Mouse (Mus musculus): ENCODE results near the gene Cldn14. TPM values are rescaled to one million over a fixed set of nuclear protein-coding genes. Genes with fewer than 3 reads are reported as not detected.
A peak's percentile ranks its signal among the peaks of the same experiment; 100 is the strongest.

The Cldn14 gene
- total RNA-seq, 1 experiment from 2014 or later: not detected

DNA sequence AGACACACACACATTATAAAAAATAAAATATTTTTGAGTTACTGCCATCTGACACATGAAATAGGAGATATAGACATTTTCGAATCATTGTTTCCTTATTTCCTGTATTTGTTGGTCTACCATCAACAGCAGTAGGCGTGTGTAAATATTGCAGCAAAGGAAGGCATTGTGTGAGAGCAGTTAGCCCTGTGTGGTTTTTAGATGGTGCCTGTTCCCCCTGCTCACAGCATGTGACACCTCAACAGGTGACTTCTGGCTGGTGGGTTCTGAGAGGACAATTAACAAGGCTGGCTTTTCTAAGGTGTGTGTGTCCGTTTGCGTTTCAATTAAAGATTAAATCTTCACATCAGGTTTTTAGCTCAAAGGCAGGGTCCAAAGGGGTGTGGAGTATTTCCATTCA lies 48.1 kb downstream of the Cldn14 start:
- no peak for ATAC-seq (replicated peaks; ENCODE audit: low read depth, poor library complexity, severe bottlenecking)

DNA sequence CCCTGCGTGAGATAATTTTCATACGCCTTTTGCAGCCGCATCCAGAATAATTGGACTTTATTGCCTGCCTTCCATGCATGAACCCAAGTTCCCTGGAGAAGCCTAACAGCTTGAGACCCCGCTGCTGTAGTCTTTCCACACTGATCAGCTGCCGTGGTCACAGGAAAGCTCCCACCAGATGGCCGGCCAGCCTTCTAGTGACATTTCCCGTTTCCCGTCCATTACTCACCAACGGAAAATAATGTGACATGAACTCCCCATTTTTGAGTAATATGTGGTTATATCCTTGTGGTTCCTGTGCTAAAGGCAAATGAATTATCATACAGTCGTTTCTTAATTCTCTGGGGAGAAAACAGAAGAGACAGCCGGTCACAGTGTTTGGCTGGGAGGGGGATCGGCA lies 51.2 kb downstream of the Cldn14 start:
- ATAC-seq (replicated peaks; ENCODE audit: low read depth, poor library complexity, severe bottlenecking): peak; percentile 83

DNA sequence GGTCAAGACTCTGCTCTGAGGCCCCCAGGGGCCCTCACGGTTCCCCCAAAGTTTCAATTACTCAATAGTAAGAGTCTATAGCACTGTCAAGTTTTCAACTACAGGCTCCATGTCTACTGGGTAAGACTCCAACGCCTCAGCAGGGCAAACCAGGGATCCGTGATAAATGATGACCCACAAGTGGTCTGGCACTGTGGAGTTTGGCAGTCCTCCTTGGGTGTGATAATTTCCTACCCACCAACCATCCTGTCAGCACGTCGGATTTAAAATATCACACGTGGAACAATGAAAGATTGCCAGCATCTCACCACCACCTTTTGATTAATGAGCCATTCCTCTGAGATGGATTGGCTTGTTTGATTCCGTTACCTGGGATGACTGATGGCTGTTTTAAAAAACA lies 51.7 kb downstream of the Cldn14 start:
- ATAC-seq (replicated peaks; ENCODE audit: low read depth, poor library complexity, severe bottlenecking): peak; percentile 15; the same call in 1 of the 2 replicates

DNA sequence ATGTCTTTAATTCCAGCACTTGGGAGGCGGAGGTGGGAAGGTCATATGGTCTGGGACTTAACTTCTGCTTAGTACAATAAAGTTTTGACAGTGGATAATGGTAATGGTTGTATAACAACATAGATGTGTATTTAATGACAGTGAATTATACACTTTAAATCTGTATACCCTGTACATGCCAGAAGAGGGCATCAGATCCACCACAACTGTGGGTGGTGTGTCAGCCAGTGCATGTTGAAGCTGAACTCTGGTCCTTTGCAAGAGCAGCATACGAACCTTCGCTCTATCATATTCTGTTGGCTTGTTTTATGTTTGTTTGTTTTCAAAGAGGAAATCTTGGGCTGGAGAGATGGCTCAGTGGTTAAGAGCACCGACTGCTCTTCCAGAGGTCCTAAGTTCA lies 61.2 kb downstream of the Cldn14 start:
- ATAC-seq (replicated peaks; ENCODE audit: low read depth, poor library complexity, severe bottlenecking): peak; percentile 45; the same call in 1 of the 2 replicates

DNA sequence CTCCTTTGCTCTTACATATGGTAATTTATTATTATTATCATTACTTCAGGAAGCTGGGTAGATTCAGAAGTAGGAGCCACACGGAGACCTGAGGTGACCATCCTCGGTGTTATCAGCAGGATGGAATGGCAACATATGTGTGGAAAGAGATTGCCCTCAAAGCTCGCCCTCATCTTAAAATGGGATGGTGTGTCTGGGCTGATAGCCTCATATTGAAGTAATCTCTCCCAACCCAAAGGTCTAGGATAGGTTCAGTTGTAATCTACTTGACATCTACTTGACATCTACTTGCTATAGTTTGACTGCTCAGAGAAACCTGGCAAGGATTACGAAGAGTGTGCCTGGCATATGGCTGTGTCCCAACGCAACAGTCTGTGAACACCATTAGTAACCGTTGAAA lies 64.3 kb downstream of the Cldn14 start:
- peak; percentile 21; the same call in 1 of the 2 replicates for ATAC-seq (replicated peaks; ENCODE audit: low read depth, poor library complexity, severe bottlenecking)

DNA sequence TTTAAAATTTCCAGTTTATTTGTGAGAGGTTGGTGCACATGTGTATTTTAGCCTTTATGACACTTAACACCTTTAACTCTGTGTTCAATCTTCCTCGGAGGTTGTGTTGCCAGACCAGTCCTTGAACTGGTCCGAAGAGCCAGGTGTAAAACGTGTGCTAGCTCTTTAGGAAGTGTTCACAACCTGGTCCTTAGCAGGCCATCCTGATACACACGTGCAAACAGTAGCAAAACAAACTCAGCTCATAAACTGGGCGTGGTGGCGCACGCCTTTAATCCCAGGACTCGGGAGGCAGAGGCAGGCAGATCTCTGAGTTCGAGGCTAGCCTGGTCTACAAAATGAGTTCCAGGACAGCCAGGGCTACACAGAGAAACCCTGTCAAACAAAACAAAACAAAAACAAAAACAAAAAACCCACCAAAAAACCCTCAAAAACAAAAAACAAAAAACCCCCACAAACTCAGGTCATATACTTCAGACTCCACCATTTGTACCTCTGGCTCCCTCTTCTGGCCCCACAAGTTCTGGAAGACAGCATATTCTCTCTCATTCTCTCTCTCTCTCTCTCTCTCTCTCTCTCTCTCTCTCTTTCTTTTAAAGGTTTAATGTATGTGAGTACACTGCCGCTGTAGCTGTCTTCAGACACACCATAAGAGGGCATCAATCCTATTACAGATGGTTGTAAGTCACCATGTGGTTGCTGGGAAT lies 65.7 kb downstream of the Cldn14 start:
- no peak for ATAC-seq (replicated peaks; ENCODE audit: low read depth, poor library complexity, severe bottlenecking)

DNA sequence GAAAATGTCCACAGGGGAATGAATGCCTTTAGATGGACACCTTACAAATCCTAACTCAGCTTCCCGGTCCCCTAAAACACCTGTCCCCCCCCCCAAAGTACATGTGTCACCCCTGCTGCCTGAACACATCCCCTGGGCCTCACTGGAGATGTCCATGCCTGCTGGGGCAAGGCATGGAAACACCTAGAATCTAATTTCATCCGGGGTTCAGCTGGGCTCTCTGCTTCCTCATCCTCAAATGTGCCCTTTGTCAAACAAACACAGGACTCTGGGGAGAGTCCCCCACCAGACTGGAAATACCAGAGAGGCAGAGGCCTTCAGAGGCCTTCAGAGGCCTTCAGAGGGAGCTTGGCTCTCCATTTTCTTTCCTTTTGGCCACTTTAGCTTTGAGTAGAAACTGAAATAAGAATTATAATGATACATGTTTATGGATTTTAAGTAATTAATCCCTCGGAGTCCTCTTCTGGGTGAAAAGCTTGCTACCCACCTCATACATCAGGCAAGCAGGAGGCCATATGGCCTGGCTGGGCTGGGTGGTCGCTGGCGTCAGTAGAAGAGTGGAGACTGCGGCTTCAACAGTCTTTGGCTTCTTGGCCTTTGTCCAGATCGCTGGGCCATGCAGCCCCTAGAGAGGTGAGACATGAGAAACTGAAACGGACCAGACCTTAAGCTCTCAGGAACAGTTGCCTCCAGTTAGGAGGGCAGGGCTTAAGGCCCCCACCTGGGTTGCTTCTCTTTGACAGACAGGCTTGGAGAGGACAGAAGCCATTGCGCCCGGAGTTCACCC lies 66.7 kb downstream of the Cldn14 start:
- ATAC-seq (replicated peaks; ENCODE audit: low read depth, poor library complexity, severe bottlenecking): no peak

DNA sequence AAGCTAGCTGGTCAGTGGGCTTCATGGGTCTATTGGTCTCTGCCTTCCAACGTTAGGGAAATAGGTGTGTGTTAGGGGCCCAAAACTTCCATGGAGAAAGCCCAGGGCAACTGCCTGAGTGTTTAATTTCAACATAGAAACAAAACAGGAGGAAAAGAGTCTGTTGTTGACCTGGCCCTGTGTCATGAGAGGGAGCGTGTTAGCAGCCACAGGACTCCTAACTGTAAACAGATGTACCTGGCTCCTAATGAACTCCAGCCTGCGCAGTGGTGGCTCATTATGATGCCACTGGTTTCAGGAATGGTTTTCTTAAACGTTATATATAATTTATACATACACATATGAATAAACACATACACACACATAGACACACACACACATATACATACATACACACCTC lies 68.7 kb downstream of the Cldn14 start:
- no peak for ATAC-seq (replicated peaks; ENCODE audit: low read depth, poor library complexity, severe bottlenecking)

DNA sequence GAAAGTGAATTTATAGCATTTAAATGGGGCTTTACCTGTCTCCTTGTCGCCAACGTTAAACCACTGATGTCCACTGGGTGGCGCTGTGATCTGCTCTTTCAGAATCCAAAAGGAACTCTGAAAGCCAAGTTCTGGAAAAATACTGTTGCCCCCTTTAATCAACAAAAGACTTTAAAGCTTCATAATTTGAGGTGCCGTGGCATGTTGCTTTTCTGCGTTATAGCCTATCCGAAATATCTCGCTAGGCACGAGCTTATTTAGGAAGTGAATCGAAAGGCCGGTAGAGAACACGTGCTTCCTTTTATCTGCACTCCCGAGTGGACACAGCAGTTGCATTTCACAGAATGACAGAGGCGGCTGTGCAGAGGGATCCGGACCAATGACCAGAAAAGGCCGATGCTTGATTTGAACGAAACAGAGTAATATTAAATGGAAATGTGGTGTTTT lies 70.2 kb downstream of the Cldn14 start:
- peak; percentile 48 for ATAC-seq (replicated peaks; ENCODE audit: low read depth, poor library complexity, severe bottlenecking)

DNA sequence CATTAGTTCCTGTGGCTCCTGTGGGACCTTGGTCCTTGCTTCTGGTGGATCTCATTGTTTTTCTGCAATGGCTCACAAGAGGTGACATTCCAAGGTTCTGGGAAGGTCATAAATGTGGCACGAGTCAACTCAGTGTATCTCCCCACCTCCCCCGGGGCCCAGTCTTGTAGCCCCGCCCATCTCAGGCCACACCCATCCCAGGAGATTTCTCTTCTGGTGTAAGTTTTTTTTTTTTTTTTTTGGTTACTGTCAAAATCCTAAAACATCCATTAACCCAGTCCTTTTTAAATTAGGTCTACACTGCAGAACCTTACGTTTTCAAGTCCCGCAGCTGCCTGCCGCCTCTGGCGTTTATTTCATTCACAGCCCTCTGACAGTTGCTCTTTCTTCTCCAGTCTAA lies 73.6 kb downstream of the Cldn14 start:
- peak; percentile 57 for ATAC-seq (replicated peaks; ENCODE audit: low read depth, poor library complexity, severe bottlenecking)

DNA sequence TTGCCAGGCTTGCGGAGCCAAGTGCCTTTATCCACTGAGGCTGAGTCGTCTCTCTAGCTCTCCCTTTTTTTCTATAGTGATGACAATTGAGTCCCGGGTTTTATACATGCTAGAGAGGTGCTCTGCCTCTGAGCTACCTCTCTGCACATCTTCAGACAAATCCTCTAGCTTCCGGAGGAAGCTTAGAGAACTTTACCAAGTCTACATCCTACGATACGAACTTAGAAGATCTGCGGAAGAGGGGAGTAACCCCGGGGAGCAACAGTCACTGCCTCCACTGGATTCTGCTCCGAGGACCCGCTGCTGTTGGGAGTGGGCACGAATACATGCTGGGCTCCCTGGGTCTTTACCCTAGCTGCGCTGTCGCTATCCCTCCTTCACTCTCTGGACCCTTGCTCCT lies 74.0 kb downstream of the Cldn14 start:
- ATAC-seq (replicated peaks; ENCODE audit: low read depth, poor library complexity, severe bottlenecking): no peak

DNA sequence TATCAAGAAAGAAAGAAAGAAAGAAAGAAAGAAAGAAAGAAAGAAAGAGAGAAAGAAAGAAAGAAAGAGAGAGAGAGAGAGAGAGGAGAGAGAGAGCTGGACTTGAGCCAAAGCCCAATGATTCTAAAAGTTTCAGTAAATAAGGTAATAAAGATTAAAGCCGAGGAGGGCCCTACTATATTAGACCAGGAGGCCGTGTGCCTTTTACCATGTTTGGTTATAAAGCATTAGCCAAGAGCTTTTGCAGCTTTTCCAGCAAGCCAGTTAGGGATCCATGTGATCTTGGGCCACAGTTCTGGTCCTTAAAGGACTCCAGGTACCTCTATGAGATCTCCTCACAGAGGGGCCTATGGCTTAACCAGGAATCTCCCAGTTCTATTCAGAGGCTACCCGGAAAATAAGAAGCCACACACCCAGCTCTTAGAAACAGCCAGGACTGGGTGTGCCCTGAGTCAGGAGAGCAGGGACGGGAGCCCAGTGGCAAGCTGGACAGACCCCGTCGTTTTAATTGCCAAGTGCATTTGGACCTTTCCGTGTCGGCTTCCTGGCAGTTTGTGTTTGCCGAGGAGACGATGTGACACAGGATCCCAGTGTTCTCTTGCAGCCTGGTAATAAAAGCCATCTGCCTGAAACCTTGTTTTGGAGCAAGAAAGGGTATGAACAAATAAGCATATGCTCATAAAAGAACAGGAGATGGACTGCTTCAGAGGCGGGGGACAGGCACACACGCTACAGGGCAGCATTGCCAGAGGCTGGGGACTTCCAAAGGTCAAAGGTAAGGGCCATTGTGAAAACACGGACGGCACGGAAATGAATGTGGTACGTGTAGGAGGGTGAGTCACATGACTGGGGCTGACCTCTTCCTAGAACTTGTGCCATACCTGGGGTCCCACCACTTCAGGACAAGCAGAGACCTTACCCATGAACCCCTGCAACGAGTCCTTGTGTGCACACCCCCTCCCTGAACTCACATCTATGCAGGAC lies 76.2 kb downstream of the Cldn14 start:
- ATAC-seq (replicated peaks; ENCODE audit: low read depth, poor library complexity, severe bottlenecking): no peak

DNA sequence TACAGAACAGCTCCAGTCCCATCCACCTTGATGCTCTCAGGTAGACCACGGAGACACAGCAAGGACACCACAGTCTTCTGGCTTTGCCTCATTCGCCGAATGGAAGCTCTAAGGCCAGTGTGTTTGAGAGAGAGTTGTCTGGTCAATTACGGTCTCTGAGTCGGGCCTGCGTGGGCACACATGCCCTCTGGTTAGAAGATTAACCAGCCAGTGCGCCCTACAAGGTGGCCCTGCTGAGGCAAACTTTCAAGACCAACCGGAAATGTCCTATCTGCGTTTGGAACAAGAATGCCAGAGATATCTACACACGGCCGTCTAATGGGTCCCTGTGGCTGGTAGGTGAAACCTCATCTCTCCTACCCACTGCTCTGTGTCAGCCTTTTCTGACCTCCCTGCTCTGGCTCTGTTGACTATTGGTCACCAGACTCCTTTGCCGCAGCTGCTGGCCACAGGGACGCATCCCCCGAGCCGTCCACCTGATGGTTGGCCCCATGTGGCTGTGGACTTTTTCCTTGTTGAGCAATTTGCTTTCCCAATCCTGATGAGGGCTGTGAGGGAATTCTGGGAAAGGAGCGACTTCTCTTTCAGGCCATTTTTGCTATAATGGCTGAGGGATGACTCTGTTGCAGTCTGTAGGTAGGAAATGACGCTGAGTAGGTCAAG lies 79.1 kb downstream of the Cldn14 start:
- no peak for ATAC-seq (replicated peaks; ENCODE audit: low read depth, poor library complexity, severe bottlenecking)

DNA sequence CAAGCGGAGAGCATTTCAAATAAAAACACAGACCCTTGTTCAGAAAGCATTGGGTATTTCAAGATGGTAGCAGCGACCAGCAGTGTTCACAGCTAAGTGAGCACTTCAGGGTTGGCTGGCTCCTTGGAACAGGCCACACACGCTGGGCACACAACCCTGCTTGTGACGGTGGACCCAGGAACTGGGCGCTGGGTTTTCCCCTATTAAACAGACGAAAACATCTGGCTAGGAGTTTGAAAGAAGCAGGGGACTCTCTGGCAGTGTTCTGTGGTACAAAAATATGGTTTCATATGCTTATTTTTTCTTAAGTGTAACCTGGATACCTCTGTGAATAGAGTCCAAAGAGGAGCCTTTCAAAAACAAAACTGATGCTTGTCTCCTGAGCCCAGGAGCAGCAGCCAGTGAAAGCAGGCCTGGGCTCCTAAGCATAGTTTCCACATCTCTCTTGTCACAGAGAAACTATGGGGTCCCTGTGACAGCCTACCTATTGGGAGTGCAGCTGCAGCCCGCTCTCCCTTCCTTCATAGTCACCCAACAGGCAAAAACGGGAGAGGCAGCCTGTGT lies 82.9 kb downstream of the Cldn14 start:
- no peak for ATAC-seq (replicated peaks; ENCODE audit: low read depth, poor library complexity, severe bottlenecking)

DNA sequence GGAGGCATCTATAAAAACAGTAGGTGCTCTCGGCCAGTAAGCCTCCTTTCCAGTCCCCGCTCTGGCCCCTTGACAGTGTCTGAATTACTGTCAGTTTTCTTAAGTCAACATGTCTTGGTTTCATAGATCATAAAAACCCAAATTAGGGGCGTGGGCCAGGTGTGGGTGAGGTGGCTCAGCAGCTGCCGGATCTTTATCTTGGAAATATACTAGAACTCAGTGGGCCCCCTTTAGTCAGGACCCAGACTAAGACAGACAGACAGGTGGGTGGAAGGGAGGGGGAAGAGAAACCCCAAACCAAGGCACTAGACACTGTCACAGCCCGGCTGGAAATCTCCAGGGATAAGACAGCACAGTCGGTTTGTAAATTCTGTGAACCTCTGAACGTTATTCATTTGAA lies 84.8 kb downstream of the Cldn14 start:
- ATAC-seq (replicated peaks; ENCODE audit: low read depth, poor library complexity, severe bottlenecking): no peak

DNA sequence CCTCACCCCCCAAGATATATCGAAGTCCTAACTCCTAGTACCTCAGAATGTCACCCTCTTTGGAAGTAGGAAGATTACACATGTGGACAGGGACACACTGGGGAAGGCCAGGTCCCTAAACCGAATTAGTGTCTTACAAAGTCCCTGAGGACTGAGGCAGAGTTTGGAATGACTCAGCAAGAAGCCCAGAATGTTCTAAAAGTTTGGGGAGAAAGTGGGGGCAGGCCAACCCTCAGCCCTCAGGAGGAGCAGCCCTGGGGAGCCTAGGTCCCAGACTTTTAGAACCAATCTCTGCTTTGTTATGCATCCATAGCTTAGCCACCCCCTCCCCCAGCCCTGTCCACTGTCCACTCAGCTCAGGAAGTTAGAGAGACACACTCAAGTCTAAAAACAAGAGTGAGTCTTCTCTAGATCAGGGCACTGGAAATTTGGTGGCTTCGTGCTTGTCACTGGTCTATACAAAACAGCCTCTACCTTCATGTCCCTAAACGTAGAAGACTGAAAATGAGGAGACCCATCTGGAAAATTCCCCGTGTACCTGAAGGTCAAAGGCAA lies 85.7 kb downstream of the Cldn14 start:
- no peak for ATAC-seq (replicated peaks; ENCODE audit: low read depth, poor library complexity, severe bottlenecking)

DNA sequence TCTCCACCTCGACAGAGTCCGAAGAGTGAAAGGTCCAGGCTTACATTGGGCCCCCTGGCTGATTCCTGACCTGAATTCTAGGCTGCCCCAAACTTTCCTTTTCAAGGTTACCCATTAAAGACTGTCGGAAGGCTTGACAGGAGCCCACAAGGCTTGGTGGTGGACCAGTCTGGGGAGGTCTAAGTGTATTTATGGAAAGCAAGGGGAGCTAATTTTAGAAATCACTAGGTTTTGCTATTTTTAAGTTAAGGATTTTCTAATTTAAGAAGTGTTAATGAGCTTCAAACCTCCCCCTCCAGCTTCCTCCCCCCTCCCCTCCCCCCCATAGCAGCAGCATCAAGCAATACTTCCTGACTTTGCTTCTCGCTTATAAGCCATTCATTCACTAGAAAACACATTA lies 88.0 kb downstream of the Cldn14 start:
- ATAC-seq (replicated peaks; ENCODE audit: low read depth, poor library complexity, severe bottlenecking): no peak

DNA sequence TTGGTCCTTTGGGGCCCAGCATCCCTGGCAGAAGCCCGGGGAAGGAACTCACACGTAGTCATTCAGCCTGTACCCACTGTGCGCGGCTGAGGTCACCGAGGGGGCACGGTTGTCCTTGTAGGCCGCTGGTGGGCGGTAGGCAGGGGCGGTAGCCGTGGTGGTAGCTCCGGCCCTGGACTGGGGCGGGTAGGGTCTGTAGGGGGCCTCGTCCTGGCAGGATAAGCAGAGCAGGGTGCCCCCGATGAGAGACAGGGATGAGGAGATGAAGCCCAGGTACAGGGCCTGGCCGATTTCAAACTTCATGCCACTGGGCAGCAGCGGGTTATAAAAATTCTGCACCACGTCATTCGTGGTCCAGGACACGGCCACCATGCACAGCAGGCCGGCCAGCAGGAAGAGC lies 89.4 kb downstream of the Cldn14 start:
- ATAC-seq (replicated peaks; ENCODE audit: low read depth, poor library complexity, severe bottlenecking): no peak

DNA sequence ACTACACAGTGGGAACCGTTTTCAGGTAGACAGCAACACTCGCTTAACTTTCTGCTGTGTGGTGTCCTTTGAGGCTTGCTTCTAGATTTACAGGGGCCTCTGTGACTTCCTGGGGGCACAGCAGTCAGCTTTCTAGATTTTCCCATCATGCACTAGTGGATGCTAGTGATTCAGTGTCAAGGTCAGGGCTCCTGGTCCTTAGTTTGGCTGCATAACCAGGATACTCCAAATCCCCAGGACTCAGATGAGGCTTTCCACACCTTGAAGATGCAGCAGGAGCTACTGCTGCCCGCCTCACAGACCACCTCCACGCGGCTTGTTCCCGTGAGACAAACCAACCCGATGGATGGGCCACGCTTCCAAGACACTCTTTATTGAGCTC lies 90.0 kb downstream of the Cldn14 start:
- ATAC-seq (replicated peaks; ENCODE audit: low read depth, poor library complexity, severe bottlenecking): 0 out of 2 replicates have a peak, but pooled peaks have one; percentile 2
